Mouse (Mus musculus): Measurements from ENCODE around the gene Arid4a. TPM values are rescaled to one million over a fixed set of nuclear protein-coding genes. Genes with fewer than 3 reads are reported as not detected.

Arid4a gene
- total RNA-seq, 1 experiment, result 10.9 TPM

- Histone ChIP-seq H3K9me3 (ENCODE audit: control insufficient read depth, insufficient read depth, low read depth, low read length) (no peaks in the 10 kb centered on the region), H3K4me1 (ENCODE audit: control insufficient read depth in 2 of 2, insufficient read depth in 2 of 2, low read length in 2 of 2, poor library complexity in 1 of 2) (peaks cover 0 to 2% of the 10 kb centered on the region in 2 experiments; a peak in 1 of 4 replicates), H3K4me3 (ENCODE audit: insufficient read depth in 1 of 2, low read depth in 1 of 2, low read length in 2 of 2, poor library complexity in 1 of 2, severe bottlenecking in 1 of 2) (no peak overlapping the region), H3K9ac (ENCODE audit: insufficient read depth, low read depth, low read length, poor library complexity, severe bottlenecking) (no peak overlapping the region), H3K27ac (ENCODE audit: insufficient read depth, low read depth, low read length, poor library complexity, severe bottlenecking) (no peak overlapping the region), H3K36me3 (ENCODE audit: control insufficient read depth, insufficient read depth, low read length, poor library complexity, severe bottlenecking) (peaks cover 5% of the 10 kb centered on the region)
- DNase-seq (ENCODE audit: low read depth, low spot score), result no peak
- in situ Hi-C loops (cut with MboI; ENCODE audit: low sequenced_read_pairs in 2 of 2, unreplicated experiment in 2 of 2), result no loop called here
- TF ChIP-seq CHD2 (IDR thresholded peaks at IDR 0.05; ENCODE audit: low read depth, low read length) (no peak), ZC3H11A (IDR thresholded peaks at IDR 0.05; ENCODE audit: borderline replicate concordance, low read depth, low read length) (no peak), ZNF384 (IDR thresholded peaks at IDR 0.05; ENCODE audit: low read depth, low read length) (no peak), HCFC1 (IDR thresholded peaks at IDR 0.05; ENCODE audit: borderline replicate concordance, insufficient read depth, low read length) (no peak), MAFK (IDR thresholded peaks at IDR 0.05; ENCODE audit: insufficient read depth, low read depth, low read length) (no peak)
These were observed 16.3 kb upstream of the Arid4a start for GRCm38 (mm10) chr12:70999423-70999903.

GRCm38 (mm10) chr12:71000344-71000743, 15.4 kb upstream of the Arid4a start:
- Histone ChIP-seq H3K9ac (ENCODE audit: insufficient read depth, low read depth, low read length, poor library complexity, severe bottlenecking) (no peak overlapping the region; the same call in 1 of the 2 replicates), H3K36me3 (ENCODE audit: control insufficient read depth, insufficient read depth, low read length, poor library complexity, severe bottlenecking) (peaks cover 2% of the 10 kb centered on the region), H3K4me1 (ENCODE audit: control insufficient read depth in 2 of 2, insufficient read depth in 2 of 2, low read length in 2 of 2, poor library complexity in 1 of 2) (peaks cover 0 to 2% of the 10 kb centered on the region in 2 experiments; a peak in 1 of 4 replicates), H3K4me3 (ENCODE audit: insufficient read depth in 1 of 2, low read depth in 1 of 2, low read length in 2 of 2, poor library complexity in 1 of 2, severe bottlenecking in 1 of 2) (no peak overlapping the region), H3K27ac (ENCODE audit: insufficient read depth, low read depth, low read length, poor library complexity, severe bottlenecking) (no peak overlapping the region), H3K9me3 (ENCODE audit: control insufficient read depth, insufficient read depth, low read depth, low read length) (no peaks in the 10 kb centered on the region)
- in situ Hi-C loops (cut with MboI; ENCODE audit: low sequenced_read_pairs in 2 of 2, unreplicated experiment in 2 of 2), result no loop called here
- no peak for TF ChIP-seq HCFC1 (IDR thresholded peaks at IDR 0.05; ENCODE audit: borderline replicate concordance, insufficient read depth, low read length)
- TF ChIP-seq CHD2 (IDR thresholded peaks at IDR 0.05; ENCODE audit: low read depth, low read length), result no peak
- no peak for TF ChIP-seq ZC3H11A (IDR thresholded peaks at IDR 0.05; ENCODE audit: borderline replicate concordance, low read depth, low read length)
- TF ChIP-seq MAFK (IDR thresholded peaks at IDR 0.05; ENCODE audit: insufficient read depth, low read depth, low read length), result no peak
- TF ChIP-seq ZNF384 (IDR thresholded peaks at IDR 0.05; ENCODE audit: low read depth, low read length), result no peak
- no peak for DNase-seq (ENCODE audit: low read depth, low spot score)

- Histone ChIP-seq H3K27ac (ENCODE audit: insufficient read depth, low read depth, low read length, poor library complexity, severe bottlenecking) (no peak overlapping the region), H3K36me3 (ENCODE audit: control insufficient read depth, insufficient read depth, low read length, poor library complexity, severe bottlenecking) (peaks cover 6% of the 10 kb centered on the region)
These were observed 14.3 kb upstream of the Arid4a start for GRCm38 (mm10) chr12:71001456-71001855.

GRCm38 (mm10) chr12:71003760-71004426, 11.9 kb upstream of the Arid4a start:
- Histone ChIP-seq H3K9ac (ENCODE audit: insufficient read depth, low read depth, low read length, poor library complexity, severe bottlenecking) (no peak overlapping the region), H3K4me1 (ENCODE audit: control insufficient read depth in 2 of 2, insufficient read depth in 2 of 2, low read length in 2 of 2, poor library complexity in 1 of 2) (peaks cover 0 to 2% of the 10 kb centered on the region in 2 experiments; a peak in 1 of 4 replicates), H3K36me3 (ENCODE audit: control insufficient read depth, insufficient read depth, low read length, poor library complexity, severe bottlenecking) (peaks cover 16% of the 10 kb centered on the region), H3K4me3 (ENCODE audit: insufficient read depth in 1 of 2, low read depth in 1 of 2, low read length in 2 of 2, poor library complexity in 1 of 2, severe bottlenecking in 1 of 2) (no peak overlapping the region), H3K27ac (ENCODE audit: insufficient read depth, low read depth, low read length, poor library complexity, severe bottlenecking) (no peak overlapping the region), H3K9me3 (ENCODE audit: control insufficient read depth, insufficient read depth, low read depth, low read length) (no peaks in the 10 kb centered on the region)
- in situ Hi-C loops (cut with MboI; ENCODE audit: low sequenced_read_pairs in 2 of 2, unreplicated experiment in 2 of 2), result no loop called here
- DNase-seq (ENCODE audit: low read depth, low spot score), result no peak
- TF ChIP-seq CHD2 (IDR thresholded peaks at IDR 0.05; ENCODE audit: low read depth, low read length) (no peak), ZNF384 (IDR thresholded peaks at IDR 0.05; ENCODE audit: low read depth, low read length) (0 out of 2 replicates have a peak, but pooled peaks have one; percentile 41)

More at GRCm38 (mm10) chr12:71001456-71001855, 14.3 kb upstream of the Arid4a start:
- peaks cover 0 to 2% of the 10 kb centered on the region in 2 experiments; a peak in 1 of 4 replicates for H3K4me1 ChIP-seq (ENCODE audit: control insufficient read depth in 2 of 2, insufficient read depth in 2 of 2, low read length in 2 of 2, poor library complexity in 1 of 2)
- TF ChIP-seq CHD2 (IDR thresholded peaks at IDR 0.05; ENCODE audit: low read depth, low read length), result no peak
- no peak for TF ChIP-seq ZC3H11A (IDR thresholded peaks at IDR 0.05; ENCODE audit: borderline replicate concordance, low read depth, low read length)
- no peak for TF ChIP-seq ZNF384 (IDR thresholded peaks at IDR 0.05; ENCODE audit: low read depth, low read length)
- no peak for TF ChIP-seq MAFK (IDR thresholded peaks at IDR 0.05; ENCODE audit: insufficient read depth, low read depth, low read length)
- no peak for TF ChIP-seq HCFC1 (IDR thresholded peaks at IDR 0.05; ENCODE audit: borderline replicate concordance, insufficient read depth, low read length)
- H3K9me3 ChIP-seq (ENCODE audit: control insufficient read depth, insufficient read depth, low read depth, low read length), result no peaks in the 10 kb centered on the region
- no peak overlapping the region for H3K9ac ChIP-seq (ENCODE audit: insufficient read depth, low read depth, low read length, poor library complexity, severe bottlenecking)
- in situ Hi-C loops (cut with MboI; ENCODE audit: low sequenced_read_pairs in 2 of 2, unreplicated experiment in 2 of 2), result no loop called here
- H3K4me3 ChIP-seq (ENCODE audit: insufficient read depth in 1 of 2, low read depth in 1 of 2, low read length in 2 of 2, poor library complexity in 1 of 2, severe bottlenecking in 1 of 2), result no peak overlapping the region
- no peak for DNase-seq (ENCODE audit: low read depth, low spot score)

All from ES-E14 (cell line).